Mouse (Mus musculus) forebrain, embryonic 11.5 days (tissue): ENCODE measurements around the gene Fuk. TPM values are rescaled to one million over a fixed set of nuclear protein-coding genes. Genes with fewer than 3 reads are reported as not detected.
A peak's percentile ranks its signal among the peaks of the same experiment; 100 is the strongest.

Source experiments
- ATAC-seq: fragments of 200-750 bp; cut with Nextera tagmentation; replicated peaks from 2 replicates; pipeline ENCODE4 v1.8.0; 2017; ENCODE audit warnings: moderate TSS enrichment; ENCODE audit not compliant: low FRiP score
- DNase-seq: peaks from one replicate; pipeline ENCODE4 v3.0.0-alpha.2; 2017; ENCODE audit warnings: low spot score
- H3K27ac ChIP-seq: fragments of 300-500 bp; sonication (generic); 2 replicates; pipeline ENCODE4 v1.5.1; 2014; ENCODE audit warnings: low read depth, low read length
- H3K27me3 ChIP-seq: fragments of 300-500 bp; sonication (generic); 2 replicates; pipeline ENCODE4 v1.6.1; 2014; ENCODE audit warnings: mild to moderate bottlenecking, low read length, mixed read lengths; ENCODE audit not compliant: control insufficient read depth, insufficient read depth
- H3K36me3 ChIP-seq: fragments of 300-500 bp; sonication (generic); 2 replicates; pipeline ENCODE4 v1.6.1; 2014; ENCODE audit warnings: mild to moderate bottlenecking, low read length, moderate library complexity, mixed read lengths; ENCODE audit not compliant: control insufficient read depth, insufficient read depth
- H3K4me1 ChIP-seq: fragments of 300-500 bp; sonication (generic); replicated peaks from 2 replicates; pipeline ENCODE4 v1.6.1; 2014; ENCODE audit warnings: low read length, mixed read lengths; ENCODE audit not compliant: control insufficient read depth, insufficient read depth
- H3K4me2 ChIP-seq: fragments of 300-500 bp; sonication (generic); 2 replicates; pipeline ENCODE4 v1.6.1; 2014; ENCODE audit warnings: low read depth, mild to moderate bottlenecking, low read length, moderate library complexity, mixed read lengths; ENCODE audit not compliant: severe bottlenecking
- H3K4me3 ChIP-seq: fragments of 300-500 bp; sonication (generic); 2 replicates; pipeline ENCODE4 v1.5.1; 2014; ENCODE audit warnings: low read depth, low read length
- H3K9ac ChIP-seq: fragments of 300-500 bp; sonication (generic); 2 replicates; pipeline ENCODE4 v1.6.1; 2014; ENCODE audit warnings: low read length
- H3K9me3 ChIP-seq: fragments of 300-500 bp; sonication (generic); 2 replicates; pipeline ENCODE4 v1.6.1; 2016; ENCODE audit warnings: low read length, mixed read lengths; ENCODE audit not compliant: control insufficient read depth
- WGBS: fragments of 180-500 bp; shearing (Covaris S2); extraction: QIAGEN DNeasy Blood & Tissue Kit; methylation state at CpG from one replicate; pipeline ENCODE4 v1.1.7; 2014; 5-methylcytosine and 5-hydroxymethylcytosine counted together
- polyA plus RNA-seq: library from polyadenylated mRNA; unstranded; fragments of >200 nt; fragmentation: Nextera tagmentation; extraction: Ambion mirVana; gene quantifications from 2 replicates; pipeline ENCODE4 v1.2.1, GENCODE M21; 2014

Gene Fuk
- polyA plus RNA-seq, 1 experiment from 2014 or later, result 11.1 TPM

DNA sequence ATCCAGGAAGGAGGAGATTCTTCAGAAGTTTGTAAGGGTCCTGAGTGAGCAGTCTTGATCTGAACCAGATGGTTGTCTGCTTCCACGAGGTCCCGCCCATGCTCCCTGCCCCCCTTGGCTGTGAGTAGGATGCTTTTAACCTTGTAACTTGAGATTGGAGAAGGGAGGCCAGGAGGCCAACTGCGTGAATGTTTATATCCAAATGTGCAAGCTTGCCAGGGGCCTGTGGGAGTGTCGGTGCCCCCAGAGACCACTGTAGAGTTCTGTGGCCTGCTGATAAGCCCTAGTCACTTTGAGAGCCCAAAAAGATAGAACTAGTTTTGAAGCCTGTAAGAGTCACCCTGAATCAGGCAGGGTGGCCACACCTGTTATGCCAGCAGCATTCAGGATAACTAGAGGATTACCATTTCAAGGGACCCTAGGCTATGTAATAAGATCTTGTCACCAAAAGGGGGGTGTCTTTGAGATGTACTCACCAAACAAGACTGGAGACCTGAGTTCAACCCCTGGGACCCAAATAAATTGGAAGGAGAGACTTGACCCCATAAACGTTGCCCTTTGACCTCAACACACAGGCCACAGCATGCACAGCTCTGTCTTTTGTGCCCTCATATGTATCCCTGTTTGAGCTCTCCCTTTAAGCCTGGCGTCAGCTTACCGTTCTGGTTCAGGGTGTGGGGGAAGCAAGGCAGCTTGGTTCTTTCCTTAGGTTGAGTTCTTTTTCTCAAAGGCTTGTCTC, 19.4 kb upstream of the Fuk start:
- H3K9ac ChIP-seq, result peak overlapping the region; percentile 27; the same call in 1 of the 2 replicates
- H3K27me3 ChIP-seq, result no peaks in the 10 kb centered on the region
- no peaks in the 10 kb centered on the region for H3K36me3 ChIP-seq
- no peak overlapping the region for H3K27ac ChIP-seq
- peak; percentile 61 for DNase-seq
- WGBS, result 42% methylated on average over 7 of the region's 7 CpGs
- no peak for ATAC-seq
- H3K9me3 ChIP-seq, result no peaks in the 10 kb centered on the region
- H3K4me1 ChIP-seq, result peaks cover 5% of the 10 kb centered on the region; the same call in 1 of the 2 replicates
- H3K4me2 ChIP-seq, result peak overlapping the region; percentile 90; the same call in 1 of the 2 replicates
- H3K4me3 ChIP-seq, result peak overlapping the region; percentile 77; the same call in 1 of the 2 replicates

DNA sequence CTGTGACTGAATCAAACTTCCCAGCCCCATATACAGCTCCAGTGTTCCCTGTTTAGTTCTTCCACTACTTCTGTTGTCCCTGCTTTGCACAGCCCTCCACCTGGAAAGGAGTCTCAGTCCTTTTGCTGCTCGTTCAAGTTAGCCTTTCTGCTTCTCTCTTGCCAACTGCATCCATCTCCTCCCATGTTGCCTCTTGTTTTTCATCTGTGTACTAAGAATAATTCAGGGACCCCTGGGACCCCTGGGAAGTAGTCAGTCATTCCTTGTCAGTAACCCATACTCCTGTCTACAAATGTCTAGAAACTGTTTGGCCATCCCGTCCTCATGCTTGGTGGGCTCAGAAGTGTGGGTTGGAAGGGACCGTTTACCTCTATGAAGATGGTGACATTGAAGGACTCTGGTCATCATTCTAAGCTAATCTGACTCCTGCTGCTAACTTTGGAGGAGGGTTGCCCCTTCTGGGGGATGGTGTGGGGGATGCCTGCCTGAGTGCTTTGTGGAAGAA, 18.5 kb upstream of the Fuk start:
- H3K9ac ChIP-seq, result peak overlapping the region; percentile 93
- H3K36me3 ChIP-seq, result no peaks in the 10 kb centered on the region
- H3K27ac ChIP-seq, result no peak overlapping the region
- no peaks in the 10 kb centered on the region for H3K27me3 ChIP-seq
- DNase-seq, result no peak
- H3K9me3 ChIP-seq, result no peaks in the 10 kb centered on the region
- peak overlapping the region; percentile 90 for H3K4me2 ChIP-seq
- 42% methylated on average over 3 of the region's 3 CpGs for WGBS
- peak overlapping the region; percentile 77 for H3K4me3 ChIP-seq
- ATAC-seq, result no peak
- peaks cover 5% of the 10 kb centered on the region; the same call in 1 of the 2 replicates for H3K4me1 ChIP-seq

DNA sequence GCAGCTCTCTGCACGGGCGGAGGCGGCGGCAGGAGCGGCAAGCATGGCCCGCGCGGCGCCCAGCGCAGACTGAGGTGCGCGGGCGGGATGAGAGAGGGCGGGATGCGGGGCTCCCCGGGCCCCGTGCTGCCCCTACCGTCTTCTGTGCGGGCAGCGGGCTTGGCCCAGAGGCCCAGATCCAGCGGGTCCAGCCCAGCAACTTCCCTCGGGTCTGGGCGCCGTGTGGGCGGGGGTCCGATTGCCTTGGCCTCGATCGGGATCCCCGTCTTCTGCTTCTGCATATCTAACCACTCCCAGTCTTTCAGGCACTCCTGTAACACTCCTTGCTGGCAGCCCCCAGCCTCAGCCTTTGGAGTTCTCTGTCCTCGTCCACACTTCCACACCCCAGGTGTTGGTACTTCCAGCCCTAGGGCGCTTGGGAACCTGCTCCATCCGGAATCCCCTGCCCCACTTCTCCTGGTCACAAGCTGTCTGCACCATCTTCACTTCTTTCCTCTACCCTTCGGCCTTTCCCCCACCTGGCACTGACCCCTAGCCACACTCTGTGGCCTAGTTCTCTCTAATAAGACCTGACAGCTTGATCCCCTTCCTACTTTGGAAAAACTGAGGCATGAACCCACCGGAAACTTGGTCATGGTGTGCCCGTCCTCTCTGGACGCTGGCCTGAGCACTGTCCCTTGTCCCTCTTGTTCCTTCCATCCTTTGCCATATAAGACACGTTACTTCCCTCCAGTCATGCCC, 17.9 kb upstream of the Fuk start:
- DNase-seq (no peak), ATAC-seq (peak; percentile 54)
- WGBS, result 2% methylated on average over 20 of the region's 37 CpGs
- peaks cover 5% of the 10 kb centered on the region; the same call in 1 of the 2 replicates for H3K4me1 ChIP-seq
- peak overlapping the region; percentile 93 for H3K9ac ChIP-seq
- H3K36me3 ChIP-seq, result no peaks in the 10 kb centered on the region
- H3K9me3 ChIP-seq, result no peaks in the 10 kb centered on the region
- H3K4me2 ChIP-seq, result peak overlapping the region; percentile 90
- H3K4me3 ChIP-seq, result peak overlapping the region; percentile 77
- no peaks in the 10 kb centered on the region for H3K27me3 ChIP-seq
- peak overlapping the region; percentile 46 for H3K27ac ChIP-seq

DNA sequence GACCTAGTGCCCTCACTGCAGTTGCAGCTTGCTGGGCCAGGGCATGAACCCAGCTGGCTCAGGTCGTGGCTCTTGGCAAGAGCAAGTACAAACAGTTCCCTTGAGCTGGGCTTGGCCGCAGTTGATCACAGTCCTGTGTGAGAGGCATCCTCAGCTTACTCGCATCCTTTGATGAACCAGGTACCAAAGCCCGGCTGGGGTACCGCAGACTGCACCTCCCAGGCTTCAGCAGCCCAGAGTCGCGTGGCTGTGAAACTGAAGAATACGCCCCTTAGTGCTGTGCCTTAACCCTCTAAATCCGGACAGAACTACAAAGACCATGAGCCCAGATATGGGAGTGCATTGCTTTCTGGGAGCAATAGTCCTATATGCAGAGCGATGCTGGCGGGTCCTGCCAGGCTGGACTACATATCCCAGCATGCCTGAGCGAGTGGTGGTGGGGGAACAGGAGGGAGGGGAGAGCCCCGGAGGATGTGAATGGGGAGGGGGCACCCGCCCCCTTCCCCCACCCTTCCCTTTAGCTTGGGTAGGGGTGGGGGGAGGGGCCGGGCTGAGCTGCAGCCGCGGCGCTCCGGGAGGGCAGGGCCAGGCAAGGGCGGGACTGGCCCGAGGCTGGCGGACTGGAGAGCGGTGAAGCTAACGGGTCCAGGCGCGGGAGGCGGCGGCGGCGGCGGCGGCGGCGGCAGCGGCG, 17.2 kb upstream of the Fuk start, which contains the start of gene St3gal2:
TSS of gene St3gal2 (plus strand) at position 582 of the 691 bp plus-strand sequence.
- DNase-seq (peak; percentile 95), ATAC-seq (peak; percentile 99)
- peak within 1 kb of the TSS; percentile 90 for H3K4me2 ChIP-seq
- H3K4me3 ChIP-seq, result peak within 1 kb of the TSS; percentile 77
- 1% methylated on average over 23 of the region's 36 CpGs for WGBS
- H3K9me3 ChIP-seq, result no peaks in the 10 kb centered on the region
- H3K27ac ChIP-seq, result peak within 1 kb of the TSS; percentile 46
- H3K9ac ChIP-seq, result peak within 1 kb of the TSS; percentile 93
- no peaks in the 10 kb centered on the region for H3K36me3 ChIP-seq
- peaks cover 5% of the 10 kb centered on the region; the same call in 1 of the 2 replicates for H3K4me1 ChIP-seq
- no peaks in the 10 kb centered on the region for H3K27me3 ChIP-seq

DNA sequence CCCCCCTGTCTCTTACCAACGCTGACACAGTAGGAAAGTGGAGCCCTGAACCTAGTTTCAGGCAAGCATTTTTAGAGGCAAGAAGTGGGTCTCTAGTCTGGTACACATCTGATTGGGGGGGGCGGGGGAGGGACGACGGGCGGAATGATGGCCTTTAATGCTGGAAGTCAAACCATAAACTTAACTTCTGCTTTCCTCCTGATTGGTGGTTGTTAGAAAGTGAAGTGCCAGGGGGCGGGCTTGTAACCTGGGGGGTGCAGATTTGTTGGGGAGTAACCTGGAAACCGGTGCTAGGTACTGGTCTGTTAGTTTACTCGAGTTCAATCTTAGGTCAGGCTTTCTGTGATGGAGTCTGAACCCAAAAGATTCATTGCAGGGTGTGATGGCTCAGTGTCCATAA, 16.2 kb upstream of the Fuk start:
- 79% methylated on average over 8 of the region's 8 CpGs for WGBS
- Histone ChIP-seq H3K27ac (no peak overlapping the region), H3K36me3 (no peaks in the 10 kb centered on the region), H3K9ac (no peak overlapping the region), H3K4me3 (no peak overlapping the region), H3K4me1 (peaks cover 5% of the 10 kb centered on the region; the same call in 1 of the 2 replicates), H3K9me3 (no peaks in the 10 kb centered on the region), H3K4me2 (no peak overlapping the region), H3K27me3 (no peaks in the 10 kb centered on the region)
- ATAC-seq, result no peak
- no peak for DNase-seq

DNA sequence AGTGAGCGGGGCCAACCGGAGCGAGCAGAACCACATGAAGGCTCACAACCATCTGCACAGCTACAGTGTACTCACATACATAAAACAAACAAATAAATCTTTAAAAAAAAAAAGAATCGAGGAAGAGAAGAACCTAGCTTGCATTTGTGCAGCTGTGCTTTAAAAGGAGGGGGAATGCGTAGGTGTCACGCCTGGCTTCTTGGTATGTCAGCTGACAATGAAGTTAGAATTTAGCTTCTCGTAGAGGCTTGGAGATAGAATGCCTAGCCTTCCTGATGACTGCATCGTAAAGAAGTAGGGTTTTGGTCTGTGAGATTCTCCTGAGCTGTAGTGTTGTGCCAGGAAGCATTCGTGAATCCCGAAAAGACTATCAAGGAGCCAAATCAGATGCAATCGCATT, 15.7 kb upstream of the Fuk start:
- Histone ChIP-seq H3K9me3 (no peaks in the 10 kb centered on the region), H3K36me3 (no peaks in the 10 kb centered on the region), H3K27ac (no peak overlapping the region), H3K27me3 (no peaks in the 10 kb centered on the region), H3K4me3 (no peak overlapping the region), H3K4me2 (no peak overlapping the region), H3K4me1 (peaks cover 5% of the 10 kb centered on the region; the same call in 1 of the 2 replicates), H3K9ac (no peak overlapping the region)
- 87% methylated on average over 11 of the region's 11 CpGs for WGBS
- no peak for DNase-seq
- ATAC-seq, result no peak

DNA sequence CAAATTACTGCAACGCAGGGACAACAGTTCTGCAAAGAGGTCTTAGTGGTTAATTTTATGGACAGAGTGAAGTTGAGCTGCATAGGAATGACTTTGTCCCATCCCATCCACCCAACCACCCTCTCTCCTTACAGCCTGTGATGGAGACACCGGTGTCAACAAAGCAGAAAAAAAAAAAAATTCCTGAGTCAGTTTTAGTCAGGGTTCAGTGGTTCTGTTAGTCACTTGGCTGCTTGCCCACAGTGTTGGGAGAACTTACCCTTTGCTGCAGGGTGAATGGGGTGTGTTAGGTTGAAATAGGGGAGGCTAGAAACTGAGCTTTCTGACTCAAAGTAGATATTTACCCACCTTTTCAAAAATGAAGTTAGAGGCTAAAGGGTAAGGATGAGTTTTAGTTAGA, 15.1 kb upstream of the Fuk start:
- peaks cover 5% of the 10 kb centered on the region; the same call in 1 of the 2 replicates for H3K4me1 ChIP-seq
- no peak overlapping the region for H3K4me2 ChIP-seq
- no peak overlapping the region for H3K27ac ChIP-seq
- H3K27me3 ChIP-seq, result no peaks in the 10 kb centered on the region
- 77% methylated on average over 2 of the region's 2 CpGs for WGBS
- no peaks in the 10 kb centered on the region for H3K9me3 ChIP-seq
- ATAC-seq, result no peak
- no peak for DNase-seq
- H3K36me3 ChIP-seq, result no peaks in the 10 kb centered on the region
- no peak overlapping the region for H3K4me3 ChIP-seq
- H3K9ac ChIP-seq, result no peak overlapping the region
